Mouse (Mus musculus): ENCODE results near the gene Cxcr4. TPM values are rescaled to one million over a fixed set of nuclear protein-coding genes. Genes with fewer than 3 reads are reported as not detected.
A peak's percentile ranks its signal among the peaks of the same experiment; 100 is the strongest.

The Cxcr4 gene
- 2.1 TPM in 2 replicates for polyA plus RNA-seq (2015; fragmentation: Nextera tagmentation; extraction: Ambion mirVana)

DNA sequence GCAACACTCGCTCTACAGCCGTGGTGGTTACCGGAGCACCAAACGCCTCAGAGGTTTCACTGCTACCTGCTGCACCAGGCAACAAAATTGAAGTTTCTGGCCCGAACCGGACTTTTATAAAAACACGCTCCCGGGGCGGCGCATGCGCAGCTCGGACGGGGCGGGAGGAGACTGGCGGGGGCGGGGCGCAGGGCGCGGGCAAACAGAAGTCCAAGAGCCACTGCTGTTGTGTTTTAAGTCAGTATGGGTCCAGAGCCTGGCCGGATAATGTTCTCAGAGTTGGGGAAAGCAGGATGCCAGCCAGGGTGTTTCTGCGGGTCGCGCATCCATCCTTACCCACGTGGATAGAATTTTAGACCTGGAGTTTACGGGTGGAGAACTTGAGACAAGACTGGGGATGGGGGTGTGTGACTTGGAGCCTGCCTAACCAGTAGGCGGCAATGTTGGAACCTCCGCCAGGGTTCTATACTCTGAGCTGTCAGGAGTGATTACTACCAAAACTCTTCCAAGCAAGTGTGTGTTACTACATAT lies at the start of gene Cxcr4:
Cxcr4 (minus strand) TSS at position 83 of the 531 bp plus-strand sequence.
- Histone ChIP-seq H3K4me3 (replicated peaks) (peak within 1 kb of the TSS; percentile 53), H3K9me3 (replicated peaks) (no peaks in the 10 kb centered on the region), H3K27ac (replicated peaks) (peak within 1 kb of the TSS; percentile 38; the same call in 1 of the 2 replicates), H3K4me2 (peak within 1 kb of the TSS; percentile 72), H3K36me3 (replicated peaks) (no peaks in the 10 kb centered on the region), H3K27me3 (peaks cover 73% of the 10 kb centered on the region), H3K4me1 (replicated peaks) (peaks cover 15% of the 10 kb centered on the region; the same call in 1 of the 2 replicates), H3K9ac (peak within 1 kb of the TSS; percentile 25; the same call in 1 of the 2 replicates)
- ATAC-seq (ENCODE audit: insufficient read depth) = peak; percentile 60
- WGBS (ENCODE audit: insufficient replicate concordance) = under 1% methylated on average over 27 of the region's 27 CpGs

DNA sequence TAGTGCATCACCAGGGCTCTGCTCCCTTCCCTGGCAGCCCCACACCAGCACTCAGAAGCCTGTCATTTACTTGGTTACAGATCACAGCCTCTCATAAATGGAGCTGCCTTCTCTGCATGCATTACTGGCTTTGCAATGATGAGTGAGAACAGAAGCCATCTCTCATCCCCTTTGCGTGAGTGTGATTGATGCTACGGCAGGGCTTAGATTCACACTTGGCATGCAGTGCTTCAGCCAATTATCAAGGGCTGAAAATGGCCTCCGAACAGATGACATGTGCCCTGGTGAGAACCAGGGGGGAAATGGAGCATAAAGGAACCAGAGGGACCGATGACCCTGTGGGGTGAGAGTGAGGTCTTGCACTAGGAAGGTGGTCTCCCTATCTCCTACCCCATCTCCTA lies 47.6 kb upstream of the Cxcr4 start:
- Histone ChIP-seq H3K36me3 (replicated peaks) (no peaks in the 10 kb centered on the region), H3K4me3 (replicated peaks) (no peak overlapping the region), H3K4me1 (replicated peaks) (no peaks in the 10 kb centered on the region), H3K27ac (replicated peaks) (no peak overlapping the region), H3K9ac (no peak overlapping the region), H3K27me3 (no peaks in the 10 kb centered on the region), H3K9me3 (replicated peaks) (no peaks in the 10 kb centered on the region), H3K4me2 (no peak overlapping the region)
- WGBS (ENCODE audit: insufficient replicate concordance) = 50% methylated on average over 4 of the region's 4 CpGs
- ATAC-seq (ENCODE audit: insufficient read depth) = no peak

DNA sequence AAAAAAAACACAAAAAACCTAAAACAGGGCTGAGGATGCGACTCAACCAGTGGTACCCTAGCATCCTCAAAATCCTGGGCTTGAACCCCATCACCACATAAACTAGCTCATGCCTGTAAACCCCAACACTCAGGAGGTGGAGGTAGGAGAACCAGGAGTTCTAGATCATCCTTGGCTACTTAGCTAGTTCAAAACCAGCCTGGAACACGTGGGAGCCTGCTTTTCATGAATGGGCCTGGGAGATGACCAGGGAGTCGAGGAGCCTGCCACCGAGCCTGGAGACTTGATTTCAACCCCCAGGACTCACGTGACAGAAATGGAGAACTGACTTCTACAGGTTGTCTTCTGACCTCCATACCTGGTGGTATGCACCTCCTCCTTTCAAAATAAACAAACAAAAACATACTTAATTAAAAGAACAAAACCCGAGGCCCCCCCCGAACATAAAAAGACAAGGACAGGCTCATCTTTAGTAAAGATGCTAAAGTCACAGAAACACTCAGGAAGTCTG lies 45.2 kb upstream of the Cxcr4 start:
- H3K36me3 ChIP-seq (replicated peaks) = no peaks in the 10 kb centered on the region
- H3K4me2 ChIP-seq = no peak overlapping the region
- no peak overlapping the region for H3K9ac ChIP-seq
- no peaks in the 10 kb centered on the region for H3K9me3 ChIP-seq (replicated peaks)
- no peak overlapping the region for H3K4me3 ChIP-seq (replicated peaks)
- no peak overlapping the region for H3K27ac ChIP-seq (replicated peaks)
- no peaks in the 10 kb centered on the region for H3K27me3 ChIP-seq
- ATAC-seq (ENCODE audit: insufficient read depth) = no peak
- no peaks in the 10 kb centered on the region for H3K4me1 ChIP-seq (replicated peaks)
- 62% methylated on average over 7 of the region's 7 CpGs for WGBS (ENCODE audit: insufficient replicate concordance)

DNA sequence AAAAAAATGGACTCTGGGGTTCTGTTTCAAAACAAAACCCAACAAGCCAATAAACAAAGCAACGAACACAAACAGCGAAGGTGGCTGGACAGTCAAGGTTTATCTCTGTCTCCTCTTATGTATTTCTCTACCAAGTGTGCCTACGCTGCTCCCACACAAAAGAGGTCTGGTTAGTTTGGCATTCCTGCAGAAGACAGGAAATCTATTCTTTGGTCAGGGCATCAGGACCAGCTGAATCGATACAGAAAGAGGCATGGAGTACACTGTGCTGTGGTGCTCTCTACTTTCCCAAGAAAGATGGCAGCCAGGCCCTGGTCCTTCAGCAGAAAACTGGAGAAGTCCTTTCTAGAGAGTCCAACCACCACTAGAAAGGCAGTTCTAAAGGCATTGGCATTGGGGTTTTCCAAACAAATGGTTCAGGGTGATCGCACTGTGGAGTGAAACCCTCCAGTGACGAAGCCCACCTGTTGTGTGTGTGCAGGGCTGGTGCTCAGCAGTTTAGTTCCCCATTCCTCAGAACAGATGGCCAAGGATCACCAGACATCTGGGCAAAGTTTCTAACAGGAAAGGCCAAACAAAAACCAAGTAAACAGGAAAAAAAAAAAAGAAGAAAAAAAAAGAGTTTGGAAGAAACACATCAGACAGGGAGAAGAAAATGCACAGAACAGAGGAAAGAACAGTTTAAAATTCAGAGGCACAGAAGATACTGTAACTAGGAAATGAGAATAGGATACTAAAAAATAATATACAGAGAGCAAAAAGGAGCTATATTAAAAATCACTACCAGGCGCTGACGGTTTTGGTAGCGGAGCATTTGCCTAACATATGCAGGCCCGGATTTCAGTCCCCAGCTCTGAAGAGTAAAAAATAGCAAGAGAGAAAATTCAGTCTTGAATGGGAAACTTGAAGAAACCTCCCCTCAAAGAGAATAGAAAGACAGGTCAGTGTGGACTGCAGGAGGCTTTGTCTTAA lies 44.5 kb upstream of the Cxcr4 start:
- Histone ChIP-seq H3K27ac (replicated peaks) (no peak overlapping the region), H3K4me1 (replicated peaks) (no peaks in the 10 kb centered on the region), H3K4me3 (replicated peaks) (no peak overlapping the region), H3K9me3 (replicated peaks) (no peaks in the 10 kb centered on the region), H3K4me2 (no peak overlapping the region), H3K36me3 (replicated peaks) (no peaks in the 10 kb centered on the region), H3K27me3 (no peaks in the 10 kb centered on the region), H3K9ac (no peak overlapping the region)
- WGBS (ENCODE audit: insufficient replicate concordance) = 62% methylated on average over 10 of the region's 10 CpGs
- ATAC-seq (ENCODE audit: insufficient read depth) = no peak

DNA sequence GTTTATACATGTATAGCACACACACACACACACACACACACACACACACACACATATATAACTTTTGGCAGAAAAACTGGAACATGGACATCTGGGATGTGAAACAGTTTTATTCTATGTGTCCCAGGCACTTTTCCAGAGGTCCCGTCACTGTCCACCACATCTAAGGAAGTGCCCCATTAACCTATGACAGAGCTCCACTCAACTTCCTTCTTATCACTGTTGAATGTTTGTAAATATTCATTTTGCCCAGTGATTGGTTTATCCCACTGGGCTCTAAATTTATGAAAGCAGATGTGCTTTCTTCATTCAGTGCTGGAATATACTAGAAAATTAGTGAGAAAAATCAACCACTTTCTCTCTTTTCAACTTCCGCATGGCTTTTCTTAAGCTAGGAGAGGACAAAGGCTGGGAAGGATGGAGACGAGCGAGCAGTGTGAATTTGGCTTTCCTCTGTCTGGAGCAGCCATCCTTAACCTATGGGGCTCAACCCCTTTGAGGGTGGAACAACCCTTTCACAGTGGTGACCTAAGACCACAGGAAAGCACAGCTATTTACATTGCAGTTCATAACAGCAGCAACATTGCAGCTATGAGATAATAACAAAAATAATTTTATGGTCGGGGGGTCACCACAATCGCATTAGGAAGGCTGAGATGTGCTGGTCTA lies 41.8 kb upstream of the Cxcr4 start:
- Histone ChIP-seq H3K27ac (replicated peaks) (no peak overlapping the region), H3K4me2 (no peak overlapping the region), H3K4me1 (replicated peaks) (no peaks in the 10 kb centered on the region), H3K27me3 (no peaks in the 10 kb centered on the region), H3K9me3 (replicated peaks) (no peaks in the 10 kb centered on the region), H3K9ac (no peak overlapping the region), H3K4me3 (replicated peaks) (no peak overlapping the region), H3K36me3 (replicated peaks) (no peaks in the 10 kb centered on the region)
- 60% methylated on average over 6 of the region's 6 CpGs for WGBS (ENCODE audit: insufficient replicate concordance)
- no peak for ATAC-seq (ENCODE audit: insufficient read depth)

DNA sequence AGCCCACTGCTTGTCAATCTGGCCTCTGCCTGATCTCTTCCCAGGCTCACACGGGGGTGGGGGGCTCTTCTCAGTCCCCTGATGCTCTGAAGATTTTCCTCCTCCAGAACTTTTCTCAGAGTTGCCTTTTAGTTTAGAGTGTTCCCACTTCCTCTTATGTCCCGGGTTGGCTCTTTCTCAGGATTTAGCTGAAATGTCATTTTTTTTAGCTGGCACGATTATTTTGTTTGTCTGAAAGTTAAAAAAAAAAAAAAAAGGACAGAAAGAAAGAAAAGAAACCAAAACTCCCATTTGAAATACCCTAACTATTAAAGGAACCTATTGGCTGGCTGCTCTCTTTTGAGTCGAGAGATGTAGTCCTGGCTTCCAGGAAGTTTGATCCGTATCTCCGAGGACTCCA lies 40.4 kb upstream of the Cxcr4 start:
- ATAC-seq (ENCODE audit: insufficient read depth) = no peak
- no peaks in the 10 kb centered on the region for H3K36me3 ChIP-seq (replicated peaks)
- H3K4me3 ChIP-seq (replicated peaks) = no peak overlapping the region
- H3K9ac ChIP-seq = no peak overlapping the region
- no peak overlapping the region for H3K27ac ChIP-seq (replicated peaks)
- no peaks in the 10 kb centered on the region for H3K4me1 ChIP-seq (replicated peaks)
- 49% methylated on average over 6 of the region's 6 CpGs for WGBS (ENCODE audit: insufficient replicate concordance)
- no peaks in the 10 kb centered on the region for H3K9me3 ChIP-seq (replicated peaks)
- H3K4me2 ChIP-seq = no peak overlapping the region
- H3K27me3 ChIP-seq = no peaks in the 10 kb centered on the region

DNA sequence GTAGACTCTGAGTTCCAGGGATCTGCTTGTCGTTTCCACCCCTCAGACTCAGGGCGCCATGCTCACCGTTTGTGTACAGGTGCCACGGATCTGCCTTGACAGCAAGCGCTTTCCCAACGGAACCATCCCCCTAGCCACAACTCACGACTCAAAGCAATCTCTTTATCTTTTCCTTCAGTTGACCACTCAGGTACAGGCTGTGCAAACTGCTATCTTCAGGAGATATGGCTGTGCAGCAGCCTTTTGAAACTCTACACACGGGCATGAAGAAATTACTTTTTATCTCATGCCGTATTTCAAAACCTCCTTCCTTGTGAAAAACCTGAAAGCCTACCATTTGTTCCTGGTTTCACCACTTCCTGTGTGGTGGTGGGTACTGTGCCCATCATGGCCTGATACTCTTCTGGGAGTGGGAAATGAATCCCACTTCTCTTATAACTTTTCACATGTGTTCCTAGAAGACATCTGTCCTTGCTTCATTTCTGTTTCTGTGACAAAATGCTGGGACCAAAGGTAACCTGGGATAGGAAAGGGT lies 34.1 kb upstream of the Cxcr4 start:
- 40% methylated on average over 9 of the region's 9 CpGs for WGBS (ENCODE audit: insufficient replicate concordance)
- no peaks in the 10 kb centered on the region for H3K36me3 ChIP-seq (replicated peaks)
- no peak overlapping the region for H3K4me3 ChIP-seq (replicated peaks)
- H3K9me3 ChIP-seq (replicated peaks) = no peaks in the 10 kb centered on the region
- H3K4me1 ChIP-seq (replicated peaks) = 0 out of 2 replicates have a peak, but pooled peaks cover 2% of the 10 kb centered on the region
- ATAC-seq (ENCODE audit: insufficient read depth) = no peak
- no peak overlapping the region for H3K27ac ChIP-seq (replicated peaks)
- H3K4me2 ChIP-seq = no peak overlapping the region
- no peak overlapping the region for H3K9ac ChIP-seq
- no peaks in the 10 kb centered on the region for H3K27me3 ChIP-seq

DNA sequence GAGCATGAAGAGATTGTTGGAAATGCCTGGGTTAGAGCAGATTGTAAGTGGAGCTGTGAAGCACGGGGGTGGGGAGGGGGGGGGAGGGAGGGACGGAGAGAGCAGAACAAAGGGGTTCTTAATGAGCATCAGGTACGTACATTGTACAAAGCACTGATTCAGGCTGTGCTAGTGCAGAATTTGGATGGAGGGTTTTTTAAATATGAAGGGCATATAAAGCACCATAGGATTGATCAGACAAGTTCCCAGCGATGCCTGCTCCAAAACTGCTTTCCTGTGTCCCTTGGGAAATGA lies 31.4 kb upstream of the Cxcr4 start:
- no peak overlapping the region for H3K4me3 ChIP-seq (replicated peaks)
- no peaks in the 10 kb centered on the region for H3K9me3 ChIP-seq (replicated peaks)
- H3K9ac ChIP-seq = no peak overlapping the region
- 0 out of 2 replicates have a peak, but pooled peaks cover 2% of the 10 kb centered on the region for H3K4me1 ChIP-seq (replicated peaks)
- ATAC-seq (ENCODE audit: insufficient read depth) = no peak
- no peak overlapping the region for H3K27ac ChIP-seq (replicated peaks)
- no peak overlapping the region for H3K4me2 ChIP-seq
- 56% methylated on average over 4 of the region's 4 CpGs for WGBS (ENCODE audit: insufficient replicate concordance)
- no peaks in the 10 kb centered on the region for H3K36me3 ChIP-seq (replicated peaks)
- H3K27me3 ChIP-seq = no peaks in the 10 kb centered on the region

DNA sequence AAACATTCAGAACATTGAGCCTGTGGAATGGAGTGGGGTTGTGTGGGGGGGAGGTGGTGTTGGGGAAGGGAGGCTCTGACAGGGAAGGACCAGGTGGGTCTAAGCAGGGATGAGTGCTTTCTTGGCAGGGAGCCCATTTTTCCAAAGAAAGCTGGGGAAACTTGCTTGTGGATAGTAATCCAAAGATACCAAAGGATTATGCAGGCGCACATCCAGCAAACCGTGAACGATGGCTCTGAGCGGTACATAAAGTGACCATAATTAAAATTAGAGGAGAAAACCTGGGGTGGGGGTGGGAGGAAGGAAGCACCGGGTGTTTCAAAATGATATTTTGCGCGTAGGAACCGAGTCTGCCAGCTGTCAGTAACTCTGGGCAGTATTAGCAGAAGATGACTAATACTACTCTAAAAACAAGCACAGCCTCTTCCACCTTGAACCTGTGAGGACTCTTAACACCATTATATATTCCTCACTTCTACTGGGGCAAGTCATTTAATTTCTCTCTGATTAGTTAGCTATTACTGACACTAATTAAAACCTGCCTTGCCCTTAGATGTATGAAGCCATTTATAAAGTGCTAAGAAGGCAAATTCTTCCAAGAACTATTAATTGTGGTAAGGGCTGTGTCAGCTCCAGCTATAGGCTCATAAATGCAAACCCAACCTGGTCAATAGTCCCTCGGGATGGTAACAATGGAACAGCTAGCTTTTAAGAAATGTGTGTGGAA lies 30.9 kb upstream of the Cxcr4 start:
- Histone ChIP-seq H3K9me3 (replicated peaks) (no peaks in the 10 kb centered on the region), H3K36me3 (replicated peaks) (no peaks in the 10 kb centered on the region), H3K9ac (no peak overlapping the region), H3K4me3 (replicated peaks) (no peak overlapping the region), H3K27me3 (no peaks in the 10 kb centered on the region), H3K4me1 (replicated peaks) (0 out of 2 replicates have a peak, but pooled peaks cover 2% of the 10 kb centered on the region), H3K4me2 (no peak overlapping the region), H3K27ac (replicated peaks) (no peak overlapping the region)
- no peak for ATAC-seq (ENCODE audit: insufficient read depth)
- WGBS (ENCODE audit: insufficient replicate concordance) = 17% methylated on average over 9 of the region's 9 CpGs

DNA sequence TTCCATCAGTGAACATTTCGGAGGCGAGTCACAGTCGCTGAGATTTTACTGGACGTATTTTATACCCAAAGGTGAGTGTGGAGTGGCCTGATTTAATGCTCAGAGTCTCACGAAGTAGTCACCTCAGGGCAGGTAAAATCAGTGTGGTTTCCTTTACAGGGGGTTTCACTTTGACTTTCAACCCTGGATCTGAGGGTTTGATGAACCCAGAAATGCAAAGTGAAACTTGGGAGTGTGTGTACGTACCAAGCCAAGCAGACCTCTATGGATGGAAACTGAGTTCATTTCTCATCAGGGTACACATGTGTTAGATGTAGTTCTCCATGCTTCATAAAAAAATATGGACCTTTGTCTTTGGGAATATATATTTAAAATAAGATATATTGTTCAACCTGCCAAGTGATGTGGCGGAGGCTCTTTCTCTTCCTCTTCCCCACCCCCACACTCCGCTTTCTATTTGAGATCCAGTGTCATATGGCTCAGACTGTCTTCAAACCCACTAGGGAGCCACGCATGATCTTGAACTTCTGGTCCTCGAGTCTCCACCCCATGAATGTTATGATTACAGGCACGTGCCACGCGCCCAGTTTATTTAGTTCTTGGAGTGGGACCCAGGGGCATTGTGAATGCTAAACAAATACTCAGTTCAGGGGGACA lies 25.7 kb upstream of the Cxcr4 start:
- no peak overlapping the region for H3K4me3 ChIP-seq (replicated peaks)
- no peak overlapping the region for H3K27ac ChIP-seq (replicated peaks)
- H3K9ac ChIP-seq = no peak overlapping the region
- H3K27me3 ChIP-seq = no peaks in the 10 kb centered on the region
- no peak overlapping the region for H3K4me2 ChIP-seq
- H3K9me3 ChIP-seq (replicated peaks) = no peaks in the 10 kb centered on the region
- peaks cover 7% of the 10 kb centered on the region; the same call in 1 of the 2 replicates for H3K4me1 ChIP-seq (replicated peaks)
- no peaks in the 10 kb centered on the region for H3K36me3 ChIP-seq (replicated peaks)
- WGBS (ENCODE audit: insufficient replicate concordance) = 71% methylated on average over 13 of the region's 13 CpGs
- no peak for ATAC-seq (ENCODE audit: insufficient read depth)

All from liver, embryonic 15.5 days (tissue).